Mouse (Mus musculus) T-helper 1 cell (primary cell): ENCODE measurements around the gene Fndc3b.

Source experiments
- in situ Hi-C: fragments of 300-600 bp; cut with MboI, MseI; formaldehyde crosslinking; loops from one replicate; pipeline ENCODE4 v1.15.1; 2025; ENCODE audit warnings: high pct_unique_total_duplicates

Fndc3b gene

GRCm38 (mm10) chr3:27709096-27709905, 1.8 kb downstream of the Fndc3b start:
- in situ Hi-C loops, result no loop called here

DNA sequence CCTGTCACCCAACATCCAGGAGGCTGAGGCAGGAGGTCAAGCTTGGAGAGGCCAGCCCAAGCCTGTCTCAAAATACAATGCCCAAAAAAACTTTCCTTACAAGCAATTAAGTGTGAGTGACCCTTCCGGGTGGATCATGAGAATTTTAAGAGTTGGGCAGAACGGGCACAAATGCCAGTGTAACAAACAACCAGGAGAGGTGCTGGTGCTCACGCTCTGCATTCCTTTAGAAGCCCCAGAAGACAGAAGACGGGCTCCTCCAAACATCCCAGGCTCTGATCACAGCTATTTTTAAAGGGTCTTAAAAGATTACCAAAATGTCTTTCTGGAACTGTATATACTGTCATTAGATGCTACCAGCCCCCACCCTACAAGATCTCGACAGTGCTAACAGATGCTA, 2.5 kb downstream of the Fndc3b start:
- in situ Hi-C loops, result no loop called here

DNA sequence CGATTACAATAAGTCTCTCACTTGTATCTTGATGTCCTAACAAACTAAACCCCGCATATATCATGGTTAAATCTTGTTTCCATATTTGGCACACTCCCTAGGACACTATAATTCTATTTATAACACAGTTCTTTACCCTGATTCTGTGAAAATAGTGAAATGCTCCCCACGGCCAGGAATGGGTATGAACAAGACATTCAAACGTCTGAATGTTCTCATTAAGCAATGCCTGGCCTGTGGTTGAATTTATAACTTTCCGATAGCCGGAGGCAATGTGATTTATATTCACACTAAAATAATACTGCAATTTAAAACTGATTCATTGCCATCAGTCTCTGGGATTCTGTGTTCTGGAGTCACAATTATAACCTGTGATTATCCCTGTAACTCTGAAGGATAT, 5.3 kb downstream of the Fndc3b start:
- in situ Hi-C loops, result no loop called here

GRCm38 (mm10) chr3:27705056-27705455, 6.1 kb downstream of the Fndc3b start:
- in situ Hi-C loops, result no loop called here

DNA sequence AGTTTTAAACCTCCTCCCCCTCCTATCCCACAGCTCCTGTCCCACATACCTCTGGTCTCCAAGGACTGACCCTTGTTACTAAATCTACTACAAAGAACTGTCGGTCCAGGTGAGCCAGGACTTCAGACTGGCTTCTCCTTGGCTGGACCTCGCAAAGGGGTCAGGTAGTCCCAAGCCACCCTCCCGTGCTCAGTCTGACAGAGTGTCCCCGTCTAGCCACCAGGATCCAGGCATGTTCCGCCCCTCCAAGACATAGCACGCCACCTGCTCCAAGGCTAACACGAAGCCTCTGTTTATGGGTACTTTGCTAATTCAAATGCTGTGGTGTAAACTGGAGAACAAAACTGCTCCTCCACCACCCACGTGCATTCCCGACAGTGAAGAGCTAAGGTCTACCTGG, 6.5 kb downstream of the Fndc3b start:
- in situ Hi-C loops, result no loop called here

- in situ Hi-C loops, result no loop called here
Observed at GRCm38 (mm10) chr3:27703531-27703930, 7.6 kb downstream of the Fndc3b start.

GRCm38 (mm10) chr3:27703081-27703480, 8.0 kb downstream of the Fndc3b start:
- in situ Hi-C loops, result no loop called here

DNA sequence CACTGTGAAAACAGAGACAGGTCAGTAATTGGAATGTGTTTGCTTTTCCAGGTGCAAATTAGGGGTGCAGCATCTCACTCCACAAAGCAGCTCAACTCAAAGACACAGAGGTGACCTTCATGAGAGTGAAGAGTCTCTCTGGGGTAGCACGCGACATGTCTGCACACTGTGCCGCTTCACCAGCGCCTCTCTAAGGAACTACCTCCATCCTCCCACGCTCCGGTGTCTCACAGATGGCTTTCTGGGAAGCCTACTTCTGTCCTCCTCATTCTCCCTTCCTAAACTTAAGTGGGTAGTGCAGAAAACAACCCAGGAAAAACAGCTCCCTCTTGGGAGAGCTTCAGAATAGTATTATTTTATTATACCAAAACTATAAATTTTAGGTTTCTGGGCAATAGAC, 12.4 kb downstream of the Fndc3b start:
- in situ Hi-C loops, result no loop called here

DNA sequence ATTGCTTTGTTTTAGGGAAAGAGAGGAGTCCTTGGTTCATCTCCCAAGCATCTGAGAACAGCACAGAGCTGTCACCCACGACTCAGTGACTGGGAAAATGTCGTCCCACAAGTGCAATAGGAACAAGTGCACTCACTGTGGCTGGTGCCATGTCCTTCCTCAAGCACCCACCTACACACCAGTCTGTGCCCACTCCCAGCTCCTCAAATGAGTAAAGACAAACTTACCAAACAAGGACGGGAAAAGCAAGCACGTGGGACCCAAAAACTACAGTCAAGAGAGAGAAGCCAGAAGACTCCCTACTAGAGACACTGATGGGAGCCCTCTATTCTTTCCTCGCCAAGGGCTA, 14.7 kb downstream of the Fndc3b start:
- in situ Hi-C loops, result no loop called here

DNA sequence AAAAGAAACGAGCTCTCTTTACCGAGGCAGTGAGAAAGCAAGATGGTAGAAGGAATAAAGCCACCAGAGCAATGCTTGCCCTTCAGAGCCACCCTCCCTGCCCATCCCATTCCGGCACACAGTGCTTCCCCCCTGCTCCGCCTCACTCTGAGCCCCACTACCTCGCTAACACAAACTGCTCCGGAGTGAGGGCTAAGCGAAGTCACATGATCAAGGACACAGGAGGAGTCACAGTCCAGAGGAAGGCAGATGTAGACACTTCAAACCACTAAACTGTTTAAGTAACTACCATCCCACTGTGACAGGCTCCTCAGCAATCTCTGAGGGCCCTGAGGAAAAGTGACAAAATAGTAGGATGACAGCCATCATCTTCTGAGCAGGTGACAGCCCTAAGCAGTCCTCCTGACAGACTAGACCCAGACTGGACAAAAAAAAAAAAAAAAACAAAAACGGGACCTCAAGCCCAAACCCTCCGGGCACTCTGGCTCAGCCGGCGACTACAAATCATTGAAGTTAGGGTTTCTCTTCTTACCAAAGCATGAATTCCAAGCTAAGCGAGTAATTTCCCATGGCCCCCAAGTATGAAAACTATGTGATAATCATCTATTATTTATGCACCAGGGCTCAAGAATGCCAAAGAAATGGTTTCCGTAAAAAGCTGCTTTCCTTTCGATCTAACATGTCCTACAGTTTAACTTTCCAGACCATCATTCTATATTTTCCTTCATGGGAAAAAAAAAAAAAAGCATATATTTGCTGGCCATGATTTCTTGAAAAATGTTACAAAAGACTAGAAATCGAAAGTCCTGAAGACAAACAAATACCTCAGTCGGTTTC, 15.3 kb downstream of the Fndc3b start:
- in situ Hi-C loops, result no loop called here

GRCm38 (mm10) chr3:27694586-27694985, 16.5 kb downstream of the Fndc3b start:
- in situ Hi-C loops, result no loop called here

- in situ Hi-C loops, result no loop called here
Observed at GRCm38 (mm10) chr3:27694111-27694510, 17.0 kb downstream of the Fndc3b start.

- in situ Hi-C loops, result no loop called here
Observed at GRCm38 (mm10) chr3:27691486-27692160, 19.5 kb downstream of the Fndc3b start.

- in situ Hi-C loops, result no loop called here
Observed at GRCm38 (mm10) chr3:27690030-27690429, 21.1 kb downstream of the Fndc3b start.

- in situ Hi-C loops, result no loop called here
Observed at GRCm38 (mm10) chr3:27689149-27689865, 21.8 kb downstream of the Fndc3b start.

GRCm38 (mm10) chr3:27686732-27687491, 24.2 kb downstream of the Fndc3b start:
- in situ Hi-C loops, result no loop called here

GRCm38 (mm10) chr3:27685650-27686208, 25.4 kb downstream of the Fndc3b start:
- in situ Hi-C loops, result no loop called here

GRCm38 (mm10) chr3:27685134-27685533, 26.0 kb downstream of the Fndc3b start:
- in situ Hi-C loops, result no loop called here

- in situ Hi-C loops, result no loop called here
Observed at GRCm38 (mm10) chr3:27683374-27683773, 27.7 kb downstream of the Fndc3b start.

GRCm38 (mm10) chr3:27677574-27677973, 33.5 kb downstream of the Fndc3b start:
- in situ Hi-C loops, result no loop called here

DNA sequence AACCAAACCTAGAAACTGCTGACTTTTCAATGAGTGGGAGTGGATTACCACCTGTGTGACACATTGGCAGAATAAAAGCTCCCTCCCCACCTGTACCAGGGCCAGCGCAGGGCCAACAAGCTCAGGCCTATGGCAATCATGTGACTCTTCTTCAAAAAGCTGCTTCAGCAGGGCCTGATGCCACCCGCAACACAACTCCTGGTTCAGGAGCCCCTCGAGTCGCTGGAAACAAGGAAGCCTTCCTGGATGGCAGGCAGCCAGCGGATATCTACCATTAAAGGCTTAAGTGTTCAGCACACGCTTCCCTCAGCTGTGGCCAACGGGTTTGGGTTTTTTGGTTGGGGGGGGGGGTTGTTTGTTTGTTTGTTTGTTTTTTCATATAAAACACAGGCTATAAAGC, 37.4 kb downstream of the Fndc3b start:
- in situ Hi-C loops, result no loop called here
